Mouse (Mus musculus) midbrain, embryonic 10.5 days (tissue): ENCODE measurements around the gene Fuca1. TPM values are rescaled to one million over a fixed set of nuclear protein-coding genes. Genes with fewer than 3 reads are reported as not detected.

ENCODE experiments used
- DNase-seq: peaks from one replicate; pipeline ENCODE4 v3.0.0-alpha.2; 2017; ENCODE audit warnings: low spot score
- H3K27ac ChIP-seq: fragments of 300-500 bp; sonication (generic); replicated peaks from 2 replicates; pipeline ENCODE4 v1.5.1; 2016; ENCODE audit warnings: mild to moderate bottlenecking
- H3K27me3 ChIP-seq: fragments of 300-500 bp; sonication (generic); 2 replicates; pipeline ENCODE4 v1.6.1; 2016; ENCODE audit warnings: low read depth, mild to moderate bottlenecking; ENCODE audit not compliant: poor library complexity, severe bottlenecking
- H3K36me3 ChIP-seq: fragments of 300-500 bp; sonication (generic); 2 replicates; pipeline ENCODE4 v1.6.1; 2016; ENCODE audit warnings: mild to moderate bottlenecking, moderate library complexity
- H3K4me1 ChIP-seq: fragments of 300-500 bp; sonication (generic); 2 replicates; pipeline ENCODE4 v1.6.1; 2016
- H3K4me3 ChIP-seq: fragments of 300-500 bp; sonication (generic); 2 replicates; pipeline ENCODE4 v1.5.1; 2016; ENCODE audit warnings: mild to moderate bottlenecking, moderate library complexity
- H3K9me3 ChIP-seq: fragments of 300-500 bp; sonication (generic); replicated peaks from 2 replicates; pipeline ENCODE4 v1.6.1; 2016; ENCODE audit warnings: mild to moderate bottlenecking
- WGBS: fragments of 180-500 bp; shearing (Covaris S2); methylation state at CpG from one replicate; pipeline ENCODE4 v1.1.7; 2016; 5-methylcytosine and 5-hydroxymethylcytosine counted together
- polyA plus RNA-seq: library from polyadenylated mRNA; unstranded; fragments of >200 nt; fragmentation: Nextera tagmentation; extraction: Ambion mirVana; gene quantifications from 2 replicates; pipeline ENCODE4 v1.2.1, GENCODE M21; 2016

Gene Fuca1
- polyA plus RNA-seq: 54.0 and 63.7 TPM in 2 replicates

DNA sequence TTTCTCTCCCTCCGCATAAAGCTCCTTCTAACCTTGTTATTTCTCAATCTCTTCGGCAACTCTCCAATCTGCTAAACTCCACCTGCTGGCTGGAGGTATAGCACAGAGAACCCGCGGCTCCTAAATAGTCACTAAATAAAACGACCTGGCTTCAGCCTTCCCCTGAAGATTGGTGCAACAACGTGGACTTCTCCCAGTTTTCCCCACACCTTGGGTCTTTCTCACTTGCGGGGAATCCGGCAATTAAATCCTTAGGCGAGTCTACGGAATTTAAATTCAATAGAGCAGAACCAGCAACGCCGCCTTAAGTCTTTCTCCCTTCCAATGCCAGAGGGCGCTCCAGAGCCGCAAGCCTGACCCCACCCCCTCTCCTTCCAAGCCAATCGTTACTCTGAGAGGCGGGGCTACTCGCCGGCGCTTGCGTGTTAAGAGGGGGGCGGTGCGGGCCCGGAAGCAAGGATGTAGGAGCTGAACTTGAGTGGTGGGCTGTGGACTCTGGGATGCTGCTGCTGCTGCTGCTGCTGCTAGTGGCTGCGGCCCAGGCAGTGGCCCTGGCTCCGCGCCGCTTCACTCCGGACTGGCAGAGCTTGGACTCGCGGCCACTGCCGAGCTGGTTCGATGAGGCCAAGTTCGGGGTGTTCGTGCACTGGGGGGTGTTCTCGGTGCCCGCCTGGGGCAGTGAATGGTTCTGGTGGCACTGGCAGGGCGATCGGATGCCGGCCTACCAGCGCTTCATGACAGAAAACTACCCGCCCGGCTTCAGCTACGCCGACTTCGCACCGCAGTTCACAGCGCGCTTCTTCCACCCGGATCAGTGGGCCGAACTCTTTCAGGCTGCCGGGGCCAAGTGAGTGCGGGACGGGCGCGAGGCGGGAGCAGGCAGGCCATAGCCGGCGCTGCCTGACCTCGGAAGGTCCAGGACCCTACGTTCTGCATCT lies at the start of gene Fuca1:
Gene Fuca1 (plus strand): TSS at position 432 of the 938 bp plus-strand sequence.
- Histone ChIP-seq H3K27ac (peak within 1 kb of the TSS; percentile 83), H3K27me3 (no peaks in the 10 kb centered on the region), H3K4me1 (peaks cover 17% of the 10 kb centered on the region), H3K36me3 (peaks cover 22% of the 10 kb centered on the region), H3K4me3 (peak within 1 kb of the TSS; percentile 85), H3K9me3 (no peaks in the 10 kb centered on the region)
- DNase-seq: peak; percentile 97
- 2% methylated on average over 60 of the region's 60 CpGs for WGBS

DNA sequence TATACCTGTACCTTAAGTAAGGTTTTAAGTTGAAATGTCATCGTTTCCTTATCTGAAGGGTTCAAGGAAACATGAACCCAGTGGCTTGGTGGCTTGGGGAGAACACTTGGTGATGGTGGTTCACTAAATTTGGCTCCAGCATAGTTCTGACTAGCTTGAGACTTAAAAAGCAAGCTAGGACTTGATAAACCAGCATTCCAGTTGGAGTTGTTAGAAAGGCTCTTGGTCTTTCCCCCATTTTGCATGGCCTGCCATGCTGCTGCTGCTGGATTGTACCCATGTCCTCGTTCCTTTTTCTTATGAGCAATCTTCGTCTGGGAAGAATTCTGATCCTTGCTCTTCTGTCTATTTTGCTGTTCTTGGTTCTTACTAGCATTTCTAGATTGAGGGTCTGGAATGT lies 48.5 kb upstream of the Fuca1 start:
- WGBS: 61% methylated on average over 3 of the region's 3 CpGs
- peak overlapping the region; percentile 85 for H3K4me3 ChIP-seq
- peak overlapping the region; percentile 100; the same call in 1 of the 2 replicates for H3K27ac ChIP-seq
- H3K4me1 ChIP-seq: peaks cover 64% of the 10 kb centered on the region
- DNase-seq: peak; percentile 11
- no peaks in the 10 kb centered on the region for H3K9me3 ChIP-seq
- H3K36me3 ChIP-seq: peaks cover 46% of the 10 kb centered on the region
- no peaks in the 10 kb centered on the region for H3K27me3 ChIP-seq

DNA sequence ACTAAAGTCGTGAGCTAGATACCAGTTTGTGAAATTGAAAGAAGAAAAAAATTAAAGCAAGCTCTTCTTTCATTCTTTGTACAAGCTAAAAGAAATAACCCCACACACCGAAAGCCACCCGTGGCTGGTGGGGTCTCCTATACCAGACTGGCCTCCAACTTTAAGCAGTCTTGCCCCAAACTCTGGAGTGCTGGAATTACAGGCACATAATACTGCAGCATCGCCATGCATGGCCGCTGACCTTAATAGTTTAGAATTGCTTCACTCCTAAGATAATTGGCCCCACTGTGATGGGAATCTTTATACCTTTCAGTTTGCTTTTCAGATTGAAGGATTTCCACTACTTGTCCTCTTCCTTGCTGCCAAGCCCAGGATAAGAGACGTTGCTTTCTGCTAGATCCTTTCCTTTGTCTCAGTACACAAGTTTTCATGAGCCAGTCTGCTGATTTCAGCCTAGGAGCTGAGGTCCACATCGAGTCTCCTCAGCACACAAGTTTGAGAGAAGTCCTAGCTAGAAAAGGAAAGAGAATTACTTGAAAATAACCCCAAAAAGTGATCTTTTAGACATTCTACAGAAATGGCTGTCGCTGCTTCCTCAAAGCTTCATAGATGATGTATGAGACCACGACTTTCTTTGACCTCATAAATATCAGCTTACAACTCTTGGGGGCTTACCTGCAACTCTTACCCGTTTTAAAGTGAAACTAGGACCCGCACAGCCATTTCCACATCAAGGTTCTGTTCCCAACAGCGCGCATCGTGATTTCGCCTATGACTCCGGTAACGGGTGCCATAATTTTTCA lies 47.7 kb upstream of the Fuca1 start:
- peak overlapping the region; percentile 85 for H3K4me3 ChIP-seq
- H3K36me3 ChIP-seq: peaks cover 42% of the 10 kb centered on the region
- no peaks in the 10 kb centered on the region for H3K9me3 ChIP-seq
- peaks cover 66% of the 10 kb centered on the region for H3K4me1 ChIP-seq
- 15% methylated on average over 17 of the region's 17 CpGs for WGBS
- no peaks in the 10 kb centered on the region for H3K27me3 ChIP-seq
- peak overlapping the region; percentile 100 for H3K27ac ChIP-seq
- peak; percentile 27 for DNase-seq

DNA sequence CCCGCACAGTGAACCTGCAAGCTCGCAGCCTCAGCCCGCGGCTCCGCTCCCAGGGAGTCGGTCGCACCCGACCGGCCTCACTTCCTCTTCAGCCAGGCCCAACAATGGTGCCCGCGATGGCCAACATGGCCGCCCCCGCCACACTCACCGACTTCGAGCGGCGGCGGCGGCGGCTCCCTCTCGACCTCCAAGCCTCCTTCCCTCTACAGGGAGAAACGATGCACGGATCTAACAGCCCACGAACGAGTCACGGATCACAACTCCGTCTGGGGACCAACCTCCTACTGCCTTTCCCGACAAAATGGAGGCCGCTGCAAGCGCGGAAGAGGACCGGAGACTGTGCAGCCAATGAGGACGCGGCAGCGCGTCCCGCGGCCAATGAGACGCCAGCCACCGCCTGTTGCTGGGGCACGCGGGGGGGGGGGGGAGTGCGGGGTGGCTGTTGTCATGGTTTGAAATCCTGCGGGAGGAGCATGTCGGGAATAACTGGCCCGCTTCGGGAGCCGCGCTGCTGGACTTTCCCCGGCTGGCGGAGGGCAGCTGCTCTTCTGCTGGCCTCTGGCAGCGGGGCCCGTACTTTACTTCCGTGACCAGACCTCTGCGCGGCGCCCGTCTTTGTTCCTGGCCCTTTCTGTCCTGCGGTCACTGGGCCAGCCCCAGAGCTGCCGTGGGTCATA lies 46.9 kb upstream of the Fuca1 start, which contains the start of gene Pnrc2:
Gene Pnrc2 (minus strand): TSS at position 325 of the 677 bp plus-strand sequence.
- H3K27ac ChIP-seq: peak within 1 kb of the TSS; percentile 100
- H3K9me3 ChIP-seq: no peaks in the 10 kb centered on the region
- H3K27me3 ChIP-seq: no peaks in the 10 kb centered on the region
- DNase-seq: peak; percentile 98
- H3K36me3 ChIP-seq: peaks cover 41% of the 10 kb centered on the region
- H3K4me1 ChIP-seq: peaks cover 66% of the 10 kb centered on the region
- peak within 1 kb of the TSS; percentile 85 for H3K4me3 ChIP-seq
- under 1% methylated on average over 60 of the region's 60 CpGs for WGBS

DNA sequence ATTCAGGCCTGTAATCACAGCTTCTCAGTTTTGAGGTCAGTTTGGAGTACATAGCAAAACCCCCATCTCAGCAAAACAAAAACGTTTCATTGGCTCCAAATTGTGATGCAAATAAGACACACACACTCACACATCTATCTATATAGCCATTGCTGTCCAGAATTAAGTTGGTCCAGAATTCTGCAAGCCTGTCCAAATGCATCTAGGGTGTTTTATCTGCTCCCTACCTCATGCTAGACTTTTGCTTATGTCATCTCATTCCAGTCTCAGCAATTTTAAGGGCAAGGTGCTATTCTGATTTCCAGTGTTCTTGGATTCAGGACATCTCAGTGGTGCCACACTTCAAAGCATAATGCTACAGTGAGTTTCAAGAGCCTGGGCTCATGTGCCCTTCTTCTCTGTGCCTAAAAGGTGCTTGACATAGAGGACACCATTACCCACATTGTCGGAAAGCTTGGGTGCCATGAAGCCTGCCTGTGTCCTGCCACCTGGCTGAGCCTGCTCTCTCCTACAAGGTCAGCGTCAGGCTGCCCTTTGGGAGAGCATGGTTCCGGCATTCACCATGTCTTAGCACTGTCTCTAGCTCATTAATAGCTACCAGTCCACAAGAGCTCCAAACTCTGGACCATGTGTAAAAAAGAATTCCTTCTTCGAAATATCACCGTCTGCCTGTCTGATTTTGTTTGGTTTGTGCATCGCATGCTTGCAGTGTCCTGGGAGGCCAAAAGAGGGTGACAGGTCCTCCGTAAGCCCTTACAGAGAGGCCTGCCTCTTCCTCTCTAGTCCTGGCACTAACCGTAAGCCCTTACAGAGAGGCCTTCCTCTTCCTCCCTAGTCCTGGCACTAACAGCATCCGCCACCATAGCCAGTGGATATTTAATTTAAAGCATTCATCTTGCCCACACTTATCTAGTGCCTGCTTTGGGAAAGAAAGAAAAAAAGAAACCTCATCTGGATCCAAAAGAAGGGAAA lies 45.7 kb upstream of the Fuca1 start:
- no peaks in the 10 kb centered on the region for H3K27me3 ChIP-seq
- no peaks in the 10 kb centered on the region for H3K9me3 ChIP-seq
- DNase-seq: peak; percentile 17
- H3K36me3 ChIP-seq: peaks cover 30% of the 10 kb centered on the region
- H3K27ac ChIP-seq: peak overlapping the region; percentile 100
- H3K4me1 ChIP-seq: peaks cover 61% of the 10 kb centered on the region
- peak overlapping the region; percentile 85 for H3K4me3 ChIP-seq
- WGBS: 81% methylated on average over 10 of the region's 10 CpGs

DNA sequence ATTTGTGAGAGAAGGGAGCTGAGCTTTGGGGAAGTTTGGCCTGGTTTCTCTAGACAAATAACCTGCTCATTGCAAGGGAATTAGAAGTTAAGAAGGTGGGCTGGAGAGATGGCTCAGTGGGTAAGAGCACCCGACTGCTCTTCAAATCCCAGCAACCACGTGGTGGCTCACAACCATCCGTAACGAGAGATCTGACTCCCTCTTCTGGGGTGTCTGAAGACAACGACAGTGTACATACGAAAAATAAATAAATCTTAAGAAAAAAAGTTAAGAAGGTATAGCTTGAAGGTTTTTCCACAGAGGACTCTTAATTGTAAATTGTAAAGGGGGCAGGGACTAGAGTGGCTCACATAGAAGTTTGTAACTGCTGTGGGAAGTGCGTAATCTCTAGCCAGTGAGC lies 45.0 kb upstream of the Fuca1 start:
- Histone ChIP-seq H3K4me3 (no peak overlapping the region), H3K36me3 (peaks cover 25% of the 10 kb centered on the region), H3K4me1 (peaks cover 56% of the 10 kb centered on the region), H3K27ac (peak overlapping the region; percentile 100), H3K9me3 (no peaks in the 10 kb centered on the region), H3K27me3 (no peaks in the 10 kb centered on the region)
- 31% methylated on average over 7 of the region's 7 CpGs for WGBS
- DNase-seq: no peak

DNA sequence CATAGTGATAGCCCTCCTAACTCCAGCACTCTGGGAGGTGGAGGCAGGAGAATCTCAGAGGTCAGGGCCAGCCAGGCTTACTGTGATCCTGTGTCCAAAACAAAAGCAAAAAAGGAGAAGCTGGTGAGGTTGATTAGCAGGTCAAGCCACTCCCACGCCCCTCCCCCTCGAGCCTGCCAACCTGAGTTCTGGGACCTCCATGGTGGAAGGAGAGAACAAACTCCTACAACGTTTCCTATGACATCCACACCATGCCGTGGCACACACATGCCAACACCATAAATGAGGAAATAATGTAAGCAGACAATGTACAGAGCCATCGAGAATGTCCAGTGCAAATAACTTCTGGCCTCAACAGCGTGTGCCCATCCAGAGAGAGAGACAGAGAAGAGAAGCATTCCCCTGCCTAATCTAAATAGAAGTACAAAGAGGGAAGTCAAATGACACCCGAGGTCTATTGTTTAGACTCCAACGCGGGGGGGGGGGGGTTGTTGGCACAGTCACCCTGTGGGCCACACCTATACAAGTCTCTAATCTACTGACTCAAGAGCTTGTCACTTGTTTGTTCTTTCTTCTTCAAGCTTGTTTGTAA lies 44.4 kb upstream of the Fuca1 start:
- Histone ChIP-seq H3K4me1 (peaks cover 50% of the 10 kb centered on the region), H3K36me3 (peaks cover 19% of the 10 kb centered on the region), H3K9me3 (no peaks in the 10 kb centered on the region), H3K4me3 (peak overlapping the region; percentile 39), H3K27me3 (no peaks in the 10 kb centered on the region), H3K27ac (peak overlapping the region; percentile 100)
- 9% methylated on average over 9 of the region's 9 CpGs for WGBS
- peak; percentile 62 for DNase-seq

DNA sequence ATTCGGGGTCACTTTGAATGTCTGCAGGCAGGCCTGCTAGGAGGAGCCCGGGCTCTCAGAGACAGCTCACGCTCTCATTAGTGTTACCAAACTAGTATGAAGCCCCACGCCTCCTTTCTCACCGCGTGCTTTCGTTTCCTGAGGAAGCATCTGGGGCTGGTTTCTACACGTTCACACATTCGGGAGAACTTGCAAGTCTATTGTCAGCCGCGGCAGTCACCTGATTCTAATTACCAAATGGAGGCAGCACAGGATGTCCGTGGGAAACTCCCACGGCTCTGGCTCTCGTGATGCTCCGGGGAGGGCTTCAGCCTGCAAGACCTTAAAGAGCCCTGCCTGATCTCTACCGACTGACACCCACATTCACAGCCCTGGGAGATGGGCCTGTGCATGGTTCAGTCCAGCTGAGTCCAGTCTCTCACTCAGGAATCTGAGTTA lies 43.9 kb upstream of the Fuca1 start:
- H3K9me3 ChIP-seq: no peaks in the 10 kb centered on the region
- WGBS: 8% methylated on average over 16 of the region's 16 CpGs
- peak overlapping the region; percentile 100 for H3K27ac ChIP-seq
- peaks cover 45% of the 10 kb centered on the region for H3K4me1 ChIP-seq
- H3K36me3 ChIP-seq: peaks cover 14% of the 10 kb centered on the region
- no peaks in the 10 kb centered on the region for H3K27me3 ChIP-seq
- peak; percentile 54 for DNase-seq
- H3K4me3 ChIP-seq: peak overlapping the region; percentile 39

DNA sequence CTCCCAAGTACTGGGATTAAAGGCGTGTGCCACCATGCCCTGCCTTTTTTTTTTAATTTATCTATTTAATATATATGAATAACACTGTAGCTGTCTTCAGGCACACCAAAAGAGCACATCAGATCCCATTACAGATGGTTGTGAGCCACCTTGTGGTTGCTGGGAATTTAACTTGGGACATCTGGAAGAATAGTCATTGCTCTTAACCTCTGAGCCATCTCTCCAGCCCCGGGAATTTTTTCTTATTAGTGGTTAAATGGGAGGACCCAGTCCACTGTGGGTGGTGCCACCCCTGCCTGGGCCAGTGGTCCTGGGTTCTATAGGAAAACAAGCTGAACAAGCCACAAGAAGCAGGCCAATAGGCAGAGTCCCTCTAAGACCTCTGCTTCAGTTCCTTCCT lies 42.8 kb upstream of the Fuca1 start:
- WGBS: 75% methylated on average over 2 of the region's 2 CpGs
- Histone ChIP-seq H3K4me3 (no peak overlapping the region), H3K36me3 (peaks cover 3% of the 10 kb centered on the region), H3K9me3 (no peaks in the 10 kb centered on the region), H3K4me1 (peaks cover 36% of the 10 kb centered on the region), H3K27me3 (no peaks in the 10 kb centered on the region), H3K27ac (no peak overlapping the region)
- peak; percentile 11 for DNase-seq

DNA sequence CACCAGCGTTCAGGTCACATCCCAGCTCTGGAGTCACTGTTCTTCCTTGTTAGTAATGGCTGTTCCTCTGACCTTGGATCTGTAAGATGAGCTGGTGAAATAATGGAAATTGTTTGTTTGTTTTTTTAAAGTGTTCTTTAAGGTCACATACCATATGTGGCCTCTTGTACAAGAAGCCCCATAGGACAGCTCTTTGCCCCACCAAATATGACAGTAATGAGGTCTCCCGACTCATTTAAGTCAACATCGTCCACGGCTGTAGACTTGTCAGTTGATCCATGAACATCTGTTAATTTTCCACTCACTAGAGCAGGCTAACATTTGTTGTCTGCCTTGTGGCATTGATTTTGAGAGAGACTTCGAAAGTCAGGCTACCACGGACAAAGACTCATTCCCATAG lies 41.5 kb upstream of the Fuca1 start:
- Histone ChIP-seq H3K9me3 (no peaks in the 10 kb centered on the region), H3K27ac (no peak overlapping the region), H3K36me3 (no peaks in the 10 kb centered on the region), H3K4me1 (peaks cover 45% of the 10 kb centered on the region), H3K27me3 (no peaks in the 10 kb centered on the region), H3K4me3 (no peak overlapping the region)
- DNase-seq: peak; percentile 13
- WGBS: 76% methylated on average over 6 of the region's 6 CpGs

DNA sequence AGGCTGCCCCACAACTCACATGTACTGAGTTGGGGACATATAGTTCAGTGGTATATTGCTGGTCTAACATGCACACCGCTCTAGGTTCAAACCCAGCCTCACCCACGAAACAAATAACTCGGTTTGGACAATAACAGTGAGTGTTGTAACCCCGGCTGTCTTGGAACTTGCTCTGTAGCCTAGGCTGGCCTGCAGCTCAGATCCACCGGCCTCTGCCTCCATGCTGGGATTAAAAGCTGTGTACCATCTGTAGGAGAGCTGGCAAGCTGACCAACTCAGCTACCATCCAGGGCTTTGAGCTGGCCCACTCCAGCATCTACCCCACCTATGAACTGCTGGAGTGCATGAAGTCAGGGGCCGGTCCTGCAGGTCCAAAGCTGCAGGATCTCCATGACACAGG lies 40.5 kb upstream of the Fuca1 start:
- Histone ChIP-seq H3K4me1 (peaks cover 43% of the 10 kb centered on the region), H3K27ac (peak overlapping the region; percentile 14; the same call in 1 of the 2 replicates), H3K27me3 (no peaks in the 10 kb centered on the region), H3K9me3 (no peaks in the 10 kb centered on the region), H3K36me3 (no peaks in the 10 kb centered on the region), H3K4me3 (no peak overlapping the region)
- DNase-seq: peak; percentile 10
- 97% methylated on average over 6 of the region's 6 CpGs for WGBS
